In the genomic region with DNA sequence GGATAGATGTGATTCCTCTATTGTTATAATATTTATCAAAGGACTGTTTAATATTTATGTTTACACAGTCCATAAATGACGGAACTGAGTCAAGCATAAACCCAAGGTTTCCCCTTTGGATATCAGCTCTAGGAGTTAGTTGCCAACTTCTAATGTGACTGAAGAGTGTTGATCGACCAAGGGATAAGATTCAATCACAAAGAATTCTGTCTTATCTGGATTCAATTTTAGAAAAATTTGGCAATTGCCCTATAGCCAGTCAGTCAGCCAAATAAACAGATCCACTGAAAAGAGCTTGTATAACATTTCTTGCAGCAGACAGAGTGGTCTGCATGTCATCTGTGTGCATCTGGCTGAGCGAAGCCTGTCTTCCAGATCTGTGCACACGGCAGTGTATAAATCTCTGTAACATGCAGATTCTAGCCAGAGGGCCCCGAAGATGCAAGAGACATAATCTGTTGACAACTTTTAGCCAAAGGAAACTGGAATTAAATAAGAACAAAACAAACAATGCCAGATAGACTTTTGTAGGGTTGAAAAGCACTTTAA, we compare ENCODE assay signal across 19 mouse cellular contexts.
DNase-seq lines count a peak whose midpoint lies in the region; ATAC-seq lines count a peak whose summit lies in the region.
"Had no signal": no experiment of that assay in that cellular context is flagged by ENCODE, and none has a peak within 500 bp of the region (broad histone marks: within the 10 kb centered on the region; RNA-seq: fewer than 3 reads in every experiment).

No protein-coding gene starts in this region.

- no peaks in the 10 kb centered on the region for H3K4me1 ChIP-seq in hindbrain, embryonic 16.5 days (ENCODE audit: control insufficient read depth, insufficient read depth, low read depth, low read length)
- H3K4me1 ChIP-seq in hindbrain, embryonic 12.5 days: peaks cover 6% of the 10 kb centered on the region; the same call in 1 of the 2 replicates
- peaks cover 17% of the 10 kb centered on the region for H3K4me1 ChIP-seq in embryonic facial prominence, embryonic 10.5 days
- H3K4me1 ChIP-seq in embryonic facial prominence, embryonic 15.5 days: no peaks in the 10 kb centered on the region
- H3K4me1 ChIP-seq in midbrain, embryonic 13.5 days (replicated peaks): peaks cover 23% of the 10 kb centered on the region
- H3K4me1 ChIP-seq: kidney, embryonic 15.5 days; liver, embryonic 13.5 days had no signal

- DNase-seq in embryonic facial prominence, embryonic 10.5 days (ENCODE audit: low spot score): no peak
- no peak for DNase-seq in frontal cortex, postnatal 36 days (ENCODE audit: low spot score in 2 of 2)
- DNase-seq in right cerebral cortex, postnatal 4 days: no peak
- DNase-seq in adrenal gland, postnatal 10 days: no peak
- DNase-seq: adrenal gland, adult 8-10 months; cerebellum, adult 9-10 months; gastrocnemius, postnatal 10 days; heart, adult 2 months; heart, postnatal 14 days; liver, embryonic 13.5 days; thymus, postnatal 14 days had no signal

- no peak overlapping the region for H3K4me3 ChIP-seq in hindbrain, embryonic 16.5 days (ENCODE audit: low read length)
- no peak overlapping the region for H3K4me3 ChIP-seq in hindbrain, embryonic 12.5 days
- H3K4me3 ChIP-seq in embryonic facial prominence, embryonic 10.5 days: no peak overlapping the region
- no peak overlapping the region for H3K4me3 ChIP-seq in embryonic facial prominence, embryonic 15.5 days (replicated peaks)
- no peak overlapping the region for H3K4me3 ChIP-seq in midbrain, embryonic 13.5 days (replicated peaks)
- H3K4me3 ChIP-seq: forebrain, embryonic 13.5 days; heart, adult 2 months; kidney, embryonic 15.5 days; liver, embryonic 13.5 days had no signal

- no peak overlapping the region for H3K9ac ChIP-seq in hindbrain, embryonic 16.5 days (ENCODE audit: low read depth, low read length)
- no peak overlapping the region for H3K9ac ChIP-seq in hindbrain, embryonic 12.5 days
- no peak overlapping the region for H3K9ac ChIP-seq in embryonic facial prominence, embryonic 15.5 days
- H3K9ac ChIP-seq in midbrain, embryonic 13.5 days (replicated peaks): 0 out of 2 replicates have a peak overlapping the region, but pooled peaks have one; percentile 16
- H3K9ac ChIP-seq: forebrain, embryonic 13.5 days; kidney, embryonic 15.5 days; liver, embryonic 13.5 days had no signal

- H3K27me3 ChIP-seq in hindbrain, embryonic 16.5 days (replicated peaks; ENCODE audit: control insufficient read depth, insufficient read depth, low read length): no peaks in the 10 kb centered on the region
- no peaks in the 10 kb centered on the region for H3K27me3 ChIP-seq in hindbrain, embryonic 12.5 days
- no peaks in the 10 kb centered on the region for H3K27me3 ChIP-seq in embryonic facial prominence, embryonic 10.5 days (replicated peaks; ENCODE audit: low read depth, poor library complexity, severe bottlenecking)
- no peaks in the 10 kb centered on the region for H3K27me3 ChIP-seq in embryonic facial prominence, embryonic 15.5 days
- H3K27me3 ChIP-seq in midbrain, embryonic 13.5 days: no peaks in the 10 kb centered on the region
- H3K27me3 ChIP-seq: forebrain, embryonic 13.5 days; kidney, embryonic 15.5 days; liver, embryonic 13.5 days had no signal

- ATAC-seq in hindbrain, embryonic 16.5 days: peak; percentile 74; the same call in 1 of the 2 replicates
- no peak for ATAC-seq in hindbrain, embryonic 12.5 days (ENCODE audit: low FRiP score)
- ATAC-seq in embryonic facial prominence, embryonic 15.5 days (ENCODE audit: insufficient number of reproducible peaks, low FRiP score, low TSS enrichment, low read depth): peak; percentile 72; the same call in 1 of the 2 replicates
- ATAC-seq in midbrain, embryonic 13.5 days: no peak
- ATAC-seq: forebrain, embryonic 13.5 days had no signal

- no peak overlapping the region for H3K27ac ChIP-seq in hindbrain, embryonic 16.5 days (ENCODE audit: low read depth, low read length)
- H3K27ac ChIP-seq in hindbrain, embryonic 12.5 days: no peak overlapping the region
- peak overlapping the region; percentile 44; the same call in 1 of the 2 replicates for H3K27ac ChIP-seq in embryonic facial prominence, embryonic 10.5 days (replicated peaks)
- H3K27ac ChIP-seq in embryonic facial prominence, embryonic 15.5 days (replicated peaks): peak overlapping the region; percentile 55
- H3K27ac ChIP-seq in midbrain, embryonic 13.5 days: peak overlapping the region; percentile 74
- H3K27ac ChIP-seq: forebrain, embryonic 13.5 days; heart, adult 2 months; kidney, embryonic 15.5 days; liver, embryonic 13.5 days; stomach, postnatal 0 days had no signal

- no peak overlapping the region for H3K4me2 ChIP-seq in hindbrain, embryonic 16.5 days (ENCODE audit: low read length)
- no peak overlapping the region for H3K4me2 ChIP-seq in hindbrain, embryonic 12.5 days (replicated peaks)
- no peak overlapping the region for H3K4me2 ChIP-seq in embryonic facial prominence, embryonic 15.5 days (replicated peaks)
- peak overlapping the region; percentile 15; the same call in 1 of the 2 replicates for H3K4me2 ChIP-seq in midbrain, embryonic 13.5 days (replicated peaks)
- H3K4me2 ChIP-seq: forebrain, embryonic 13.5 days; kidney, embryonic 15.5 days; liver, embryonic 13.5 days had no signal

- H3K9me3 ChIP-seq in hindbrain, embryonic 16.5 days (ENCODE audit: control insufficient read depth, low read length): no peaks in the 10 kb centered on the region
- no peaks in the 10 kb centered on the region for H3K9me3 ChIP-seq in hindbrain, embryonic 12.5 days (replicated peaks)
- no peaks in the 10 kb centered on the region for H3K9me3 ChIP-seq in embryonic facial prominence, embryonic 10.5 days
- H3K9me3 ChIP-seq in embryonic facial prominence, embryonic 15.5 days (replicated peaks): no peaks in the 10 kb centered on the region
- H3K9me3 ChIP-seq in midbrain, embryonic 13.5 days: no peaks in the 10 kb centered on the region
- H3K9me3 ChIP-seq: forebrain, embryonic 13.5 days; G1E; kidney, embryonic 15.5 days; liver, embryonic 13.5 days had no signal

- no peaks in the 10 kb centered on the region for H3K36me3 ChIP-seq in hindbrain, embryonic 16.5 days (ENCODE audit: control insufficient read depth, insufficient read depth, low read length)
- H3K36me3 ChIP-seq in hindbrain, embryonic 12.5 days: no peaks in the 10 kb centered on the region
- no peaks in the 10 kb centered on the region for H3K36me3 ChIP-seq in embryonic facial prominence, embryonic 10.5 days (replicated peaks)
- no peaks in the 10 kb centered on the region for H3K36me3 ChIP-seq in embryonic facial prominence, embryonic 15.5 days
- no peaks in the 10 kb centered on the region for H3K36me3 ChIP-seq in midbrain, embryonic 13.5 days
- H3K36me3 ChIP-seq: G1E; kidney, embryonic 15.5 days; liver, embryonic 13.5 days had no signal

- 49% methylated on average over 5 of the region's 5 CpGs for WGBS in hindbrain, embryonic 16.5 days
- 63% methylated on average over 5 of the region's 5 CpGs for WGBS in hindbrain, embryonic 12.5 days
- WGBS in embryonic facial prominence, embryonic 10.5 days: 47% methylated on average over 5 of the region's 5 CpGs
- 24% methylated on average over 5 of the region's 5 CpGs for WGBS in embryonic facial prominence, embryonic 15.5 days
- WGBS in midbrain, embryonic 13.5 days: 41% methylated on average over 5 of the region's 5 CpGs

Comparison
In these comparisons a context has a peak if more than half of its experiments do, and no peak if none do; other contexts are left out.
1. ATAC-seq: peak in hindbrain, embryonic 16.5 days (single experiment) and embryonic facial prominence, embryonic 15.5 days (single experiment); none in hindbrain, embryonic 12.5 days (single experiment) and midbrain, embryonic 13.5 days (single experiment).
2. H3K27ac ChIP-seq: peak in embryonic facial prominence, embryonic 10.5 days (single experiment), embryonic facial prominence, embryonic 15.5 days (single experiment) and midbrain, embryonic 13.5 days (single experiment); none in hindbrain, embryonic 16.5 days (single experiment) and hindbrain, embryonic 12.5 days (single experiment).